Mouse (Mus musculus): ENCODE data around the gene Strc.

DNA sequence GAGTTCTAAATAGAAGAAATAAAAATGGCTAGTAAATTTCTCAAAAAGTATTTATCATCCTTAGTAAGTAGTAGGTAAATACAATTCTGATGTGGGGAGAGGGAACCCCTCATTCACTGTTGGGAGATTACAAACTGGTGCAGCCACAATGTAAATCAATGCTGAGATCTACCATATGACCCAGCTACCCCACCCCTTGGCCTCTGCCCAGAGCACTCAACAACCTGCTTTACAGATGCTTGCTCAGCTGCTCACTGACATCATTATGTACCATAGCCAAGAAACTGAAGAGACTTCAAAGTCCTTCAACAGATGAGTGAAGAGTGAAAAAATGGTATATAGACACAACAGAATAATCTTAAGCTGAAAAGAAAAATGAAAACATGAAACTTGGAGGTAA, 16.3 kb upstream of the Strc start:
- TF ChIP-seq POLR2A (IDR thresholded peaks at IDR 0.05; ENCODE audit: insufficient read depth, low read depth, low read length) = no peak
- no peak for TF ChIP-seq CTCF (IDR thresholded peaks at IDR 0.05)

Measured in heart, adult 2 months (tissue).